Mouse (Mus musculus) ovary, postnatal 10 days (tissue): Measurements from ENCODE around the gene Trim9.

Experiments
- DNase-seq: peaks from one replicate; pipeline ENCODE4 v3.0.0; 2022; ENCODE audit warnings: low spot score

Trim9 gene

GRCm38 (mm10) chr12:70325826-70326225, 21.6 kb downstream of the Trim9 start:
- DNase-seq: no peak

GRCm38 (mm10) chr12:70322790-70323189, 24.6 kb downstream of the Trim9 start:
- no peak for DNase-seq

GRCm38 (mm10) chr12:70316147-70316546, 31.3 kb downstream of the Trim9 start:
- no peak for DNase-seq

GRCm38 (mm10) chr12:70307881-70308280, 39.5 kb downstream of the Trim9 start:
- no peak for DNase-seq

GRCm38 (mm10) chr12:70307062-70307461, 40.4 kb downstream of the Trim9 start:
- no peak for DNase-seq

GRCm38 (mm10) chr12:70304014-70304413, 43.4 kb downstream of the Trim9 start:
- no peak for DNase-seq

GRCm38 (mm10) chr12:70303525-70303924, 43.9 kb downstream of the Trim9 start:
- DNase-seq: no peak

GRCm38 (mm10) chr12:70302022-70302720, 45.2 kb downstream of the Trim9 start:
- no peak for DNase-seq

GRCm38 (mm10) chr12:70293927-70294684, 53.3 kb downstream of the Trim9 start:
- DNase-seq: no peak

- no peak for DNase-seq
These were observed 54.1 kb downstream of the Trim9 start for GRCm38 (mm10) chr12:70293165-70293926.

- DNase-seq: no peak
These were observed 61.9 kb downstream of the Trim9 start for GRCm38 (mm10) chr12:70285521-70285920.

- no peak for DNase-seq
These were observed 62.4 kb downstream of the Trim9 start for GRCm38 (mm10) chr12:70284979-70285378.

- no peak for DNase-seq
These were observed 64.2 kb downstream of the Trim9 start for GRCm38 (mm10) chr12:70283116-70283731.

- no peak for DNase-seq
These were observed 66.5 kb downstream of the Trim9 start for GRCm38 (mm10) chr12:70280930-70281329.

- no peak for DNase-seq
These were observed 67.0 kb downstream of the Trim9 start for GRCm38 (mm10) chr12:70280381-70280780.

GRCm38 (mm10) chr12:70277071-70277939, 70.1 kb downstream of the Trim9 start:
- DNase-seq: no peak

- DNase-seq: no peak
These were observed 77.7 kb downstream of the Trim9 start for GRCm38 (mm10) chr12:70269724-70270123.

- DNase-seq: no peak
These were observed 80.1 kb downstream of the Trim9 start for GRCm38 (mm10) chr12:70267314-70267713.

- DNase-seq: no peak
These were observed 80.9 kb downstream of the Trim9 start for GRCm38 (mm10) chr12:70266494-70266931.

- DNase-seq: no peak
These were observed 83.7 kb downstream of the Trim9 start for GRCm38 (mm10) chr12:70263721-70264120.

- DNase-seq: no peak
These were observed 85.0 kb downstream of the Trim9 start for GRCm38 (mm10) chr12:70262271-70262953.
